Mouse (Mus musculus): ENCODE results near the gene Olfr603. TPM values are rescaled to one million over a fixed set of nuclear protein-coding genes. Genes with fewer than 3 reads are reported as not detected.
"Not testable (repeated sequence)": the region's sequence is repeated elsewhere in the genome, so short reads cannot be mapped to it uniquely, and the experiment has no call there.

Gene Olfr603
- polyA plus RNA-seq (2017; shearing (Covaris generic)), result not detected

GRCm38 (mm10) chr7:103386077-103386476 is at the start of gene Olfr603:
TSS of gene Olfr603 (minus strand) at chr7:103386177.
- ATAC-seq, result no peak

- not testable (repeated sequence) for ATAC-seq
These were observed 28.8 kb upstream of the Olfr603 start, which contains the start of gene Usp17lc for GRCm38 (mm10) chr7:103414772-103415171. TSS of gene Usp17lc (plus strand) at chr7:103415072.

- ATAC-seq, result not testable (repeated sequence)
These were observed 20.6 kb upstream of the Olfr603 start for GRCm38 (mm10) chr7:103406521-103407055.

- no peak for ATAC-seq
These were observed 13.0 kb upstream of the Olfr603 start for GRCm38 (mm10) chr7:103398981-103399380.

GRCm38 (mm10) chr7:103397758-103398157 is 11.8 kb upstream of the Olfr603 start:
- no peak for ATAC-seq

GRCm38 (mm10) chr7:103362555-103362954 is 23.4 kb downstream of the Olfr603 start, which contains the start of gene Olfr601:
TSS of gene Olfr601 (minus strand) at chr7:103362655.
- ATAC-seq, result no peak

GRCm38 (mm10) chr7:103349569-103349968 is 36.4 kb downstream of the Olfr603 start, which contains the start of gene Olfr600:
TSS of gene Olfr600 (minus strand) at chr7:103349669.
- ATAC-seq, result no peak

GRCm38 (mm10) chr7:103335617-103336016 is 50.4 kb downstream of the Olfr603 start, which contains the start of gene Olfr599:
TSS of gene Olfr599 (plus strand) at chr7:103335917.
- ATAC-seq, result no peak

Other genes starting within 250 kb of the Olfr603 start
- under 1 TPM in 1 of 2 experiments, not detected in 1; 0.07 TPM for gene Olfr588-ps1, start 245.3 kb downstream of the Olfr603 start, polyA plus RNA-seq (2017; shearing (Covaris generic))
- not detected for gene Olfr589, start 229.8 kb downstream of the Olfr603 start, polyA plus RNA-seq (2017; shearing (Covaris generic))
- under 1 TPM in 1 of 2 experiments, not detected in 1; 0.09 TPM for gene Olfr591, start 207.8 kb downstream of the Olfr603 start, polyA plus RNA-seq (2017; shearing (Covaris generic))
- not detected for gene Olfr592, start 201.4 kb downstream of the Olfr603 start, polyA plus RNA-seq (2017; shearing (Covaris generic))
- not detected for gene Olfr593, start 174.3 kb downstream of the Olfr603 start, polyA plus RNA-seq (2017; shearing (Covaris generic))
- gene Olfr594, start 169.2 kb downstream of the Olfr603 start, polyA plus RNA-seq (2017; shearing (Covaris generic)), result not detected
- not detected for gene Usp17ld, start 133.7 kb downstream of the Olfr603 start, polyA plus RNA-seq (2017; shearing (Covaris generic))
- gene Olfr596, start 80.5 kb downstream of the Olfr603 start, polyA plus RNA-seq (2017; shearing (Covaris generic)), result not detected
- under 1 TPM in 1 of 2 experiments, not detected in 1; 0.12 TPM for gene Olfr597, start 69.9 kb downstream of the Olfr603 start, polyA plus RNA-seq (2017; shearing (Covaris generic))
- not detected for gene Olfr598, start 62.6 kb downstream of the Olfr603 start, polyA plus RNA-seq (2017; shearing (Covaris generic))
- not detected for gene Olfr599, start 50.3 kb downstream of the Olfr603 start, polyA plus RNA-seq (2017; shearing (Covaris generic))
- gene Olfr600, start 36.5 kb downstream of the Olfr603 start, polyA plus RNA-seq (2017; shearing (Covaris generic)), result not detected
- gene Olfr601, start 23.5 kb downstream of the Olfr603 start, polyA plus RNA-seq (2017; shearing (Covaris generic)), result not detected
- gene Usp17lc, start 28.9 kb upstream of the Olfr603 start, polyA plus RNA-seq (2017; shearing (Covaris generic)), result not detected
- gene Olfr605, start 59.3 kb upstream of the Olfr603 start, polyA plus RNA-seq (2017; shearing (Covaris generic)), result not detected
- gene Olfr606, start 62.9 kb upstream of the Olfr603 start, polyA plus RNA-seq (2017; shearing (Covaris generic)), result not detected
- under 1 TPM in 1 of 2 experiments, not detected in 1; 0.08 TPM for gene Olfr607, start 78.0 kb upstream of the Olfr603 start, polyA plus RNA-seq (2017; shearing (Covaris generic))
- not detected for gene Olfr608, start 83.7 kb upstream of the Olfr603 start, polyA plus RNA-seq (2017; shearing (Covaris generic))
- gene Olfr609, start 111.9 kb upstream of the Olfr603 start, polyA plus RNA-seq (2017; shearing (Covaris generic)), result not detected
- gene Olfr610, start 125.9 kb upstream of the Olfr603 start, polyA plus RNA-seq (2017; shearing (Covaris generic)), result not detected
- gene Olfr611, start 134.7 kb upstream of the Olfr603 start, polyA plus RNA-seq (2017; shearing (Covaris generic)), result not detected
- gene Olfr612, start 156.5 kb upstream of the Olfr603 start, polyA plus RNA-seq (2017; shearing (Covaris generic)), result not detected
- not detected for gene Olfr613, start 161.9 kb upstream of the Olfr603 start, polyA plus RNA-seq (2017; shearing (Covaris generic))
- not detected for gene Olfr615, start 169.9 kb upstream of the Olfr603 start, polyA plus RNA-seq (2017; shearing (Covaris generic))
- not detected for gene Olfr616, start 183.0 kb upstream of the Olfr603 start, polyA plus RNA-seq (2017; shearing (Covaris generic))
- not detected for gene Olfr617, start 186.9 kb upstream of the Olfr603 start, polyA plus RNA-seq (2017; shearing (Covaris generic))
- gene Olfr618, start 203.9 kb upstream of the Olfr603 start, polyA plus RNA-seq (2017; shearing (Covaris generic)), result not detected
- not detected for gene Olfr619, start 214.4 kb upstream of the Olfr603 start, polyA plus RNA-seq (2017; shearing (Covaris generic))
- gene Olfr620, start 226.4 kb upstream of the Olfr603 start, polyA plus RNA-seq (2017; shearing (Covaris generic)), result 1 to 10 TPM in 1 of 2 experiments, not detected in 1; 1.3 TPM